Mouse (Mus musculus) 3134 (cell line): Measurements from ENCODE around the gene Tedc2.

Experiments
- DNase-seq: peaks from one replicate; pipeline ENCODE4 v3.0.0-alpha.2; 2011; ENCODE audit warnings: low spot score; ENCODE audit not compliant: insufficient read length; ENCODE audit errors: extremely low read depth

Tedc2 gene

GRCm38 (mm10) chr17:24220435-24221411 is at the start of gene Tedc2:
Gene Tedc2 (minus strand): TSS chr17:24220851.
- DNase-seq, result peak; percentile 97

- no peak for DNase-seq
These were observed 46.5 kb upstream of the Tedc2 start for GRCm38 (mm10) chr17:24267133-24267532.

GRCm38 (mm10) chr17:24264766-24265165 is 44.1 kb upstream of the Tedc2 start:
- DNase-seq, result no peak

GRCm38 (mm10) chr17:24260516-24260915 is 39.9 kb upstream of the Tedc2 start:
- no peak for DNase-seq

- no peak for DNase-seq
These were observed 39.1 kb upstream of the Tedc2 start for GRCm38 (mm10) chr17:24259702-24260101.

GRCm38 (mm10) chr17:24258981-24259380 is 38.3 kb upstream of the Tedc2 start:
- DNase-seq, result no peak

- no peak for DNase-seq
These were observed 31.7 kb upstream of the Tedc2 start for GRCm38 (mm10) chr17:24252329-24252728.

GRCm38 (mm10) chr17:24251320-24252069 is 30.8 kb upstream of the Tedc2 start, which contains the start of gene Ccnf:
Gene Ccnf (minus strand): TSS chr17:24251484.
- peak; percentile 99 for DNase-seq

GRCm38 (mm10) chr17:24250988-24251319 is 30.3 kb upstream of the Tedc2 start:
- DNase-seq, result no peak

GRCm38 (mm10) chr17:24248641-24249040 is 28.0 kb upstream of the Tedc2 start:
- no peak for DNase-seq

- peak; percentile 62 for DNase-seq
These were observed 23.4 kb upstream of the Tedc2 start for GRCm38 (mm10) chr17:24244061-24244460.

GRCm38 (mm10) chr17:24243311-24243969 is 22.8 kb upstream of the Tedc2 start:
- no peak for DNase-seq

- DNase-seq, result no peak
These were observed 16.3 kb upstream of the Tedc2 start for GRCm38 (mm10) chr17:24236921-24237320.

GRCm38 (mm10) chr17:24236479-24236878 is 15.8 kb upstream of the Tedc2 start:
- DNase-seq, result no peak

GRCm38 (mm10) chr17:24227941-24228340 is 7.3 kb upstream of the Tedc2 start:
- no peak for DNase-seq

GRCm38 (mm10) chr17:24226721-24227120 is 6.1 kb upstream of the Tedc2 start:
- DNase-seq, result no peak

- no peak for DNase-seq
These were observed 5.2 kb upstream of the Tedc2 start for GRCm38 (mm10) chr17:24225851-24226250.

GRCm38 (mm10) chr17:24224741-24225140 is 4.1 kb upstream of the Tedc2 start:
- no peak for DNase-seq

- no peak for DNase-seq
These were observed 2.9 kb upstream of the Tedc2 start for GRCm38 (mm10) chr17:24223513-24223912.

- DNase-seq, result no peak
These were observed 2.0 kb upstream of the Tedc2 start for GRCm38 (mm10) chr17:24222653-24223052.

- DNase-seq, result no peak
These were observed 3.8 kb downstream of the Tedc2 start for GRCm38 (mm10) chr17:24216836-24217235.
